Mouse (Mus musculus) spleen, adult 2 months (tissue): ENCODE measurements around the gene Nfkbiz.

Experiments
- CTCF ChIP-seq: fragments of 200-500 bp; IDR thresholded peaks from 2 replicates; pipeline ENCODE4 v1.5.1; 2011; ENCODE audit warnings: mild to moderate bottlenecking, inconsistent platforms; ENCODE audit not compliant: insufficient read depth, insufficient read length, insufficient replicate concordance; ENCODE audit errors: extremely low read depth
- POLR2A ChIP-seq: fragments of 200-500 bp; IDR thresholded peaks from 2 replicates; pipeline ENCODE4 v1.6.1; 2011; ENCODE audit warnings: low read depth, low read length, inconsistent platforms

DNA sequence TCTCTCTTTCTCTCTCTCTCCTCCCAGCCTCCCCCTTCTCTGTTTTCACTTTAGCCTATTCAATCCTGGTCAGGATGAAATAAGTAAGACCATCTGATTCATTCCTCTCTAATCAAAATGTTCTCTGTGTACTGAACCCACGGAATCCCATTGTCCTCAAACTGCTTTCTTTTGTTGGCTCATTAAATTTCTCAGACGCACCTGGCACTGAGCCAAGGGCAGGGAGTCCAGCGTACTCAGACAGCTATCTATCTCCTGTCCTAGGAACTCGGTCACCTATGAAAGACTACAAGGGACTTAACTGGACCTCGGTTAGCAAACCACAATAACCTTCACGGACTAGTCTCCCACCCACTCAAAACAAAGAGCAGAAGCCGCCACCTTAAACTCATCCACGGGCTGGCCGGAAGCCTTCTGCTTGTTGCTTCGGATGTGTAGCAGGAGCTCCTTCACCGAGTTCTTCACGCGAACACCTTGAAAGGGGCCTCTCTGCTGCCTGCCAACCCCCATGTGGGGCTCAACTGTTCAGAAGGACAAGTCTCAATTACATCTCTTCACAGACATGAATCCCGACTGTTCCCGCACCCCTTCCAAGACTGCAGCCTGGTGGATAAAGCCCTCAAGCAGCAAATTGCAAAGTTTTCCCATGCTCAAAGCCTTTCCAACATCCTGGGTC lies 19.4 kb downstream of the Nfkbiz start:
- TF ChIP-seq POLR2A (no peak), CTCF (no peak)
